Mouse (Mus musculus) NIH3T3 (cell line): ENCODE measurements around the gene Rcc1.

ENCODE experiments used
- DNase-seq: peaks from one replicate; pipeline ENCODE4 v3.0.0-alpha.2; 2012; ENCODE audit warnings: low read depth

Rcc1 gene

GRCm38 (mm10) chr4:132353481-132353885 lies at the start of gene Rcc1:
TSS of gene Rcc1 (minus strand) at chr4:132353605.
- DNase-seq, result peak; percentile 97

GRCm38 (mm10) chr4:132401016-132401415 lies 47.6 kb upstream of the Rcc1 start:
- no peak for DNase-seq

GRCm38 (mm10) chr4:132398863-132399262 lies 45.5 kb upstream of the Rcc1 start:
- peak; percentile 45 for DNase-seq

DNA sequence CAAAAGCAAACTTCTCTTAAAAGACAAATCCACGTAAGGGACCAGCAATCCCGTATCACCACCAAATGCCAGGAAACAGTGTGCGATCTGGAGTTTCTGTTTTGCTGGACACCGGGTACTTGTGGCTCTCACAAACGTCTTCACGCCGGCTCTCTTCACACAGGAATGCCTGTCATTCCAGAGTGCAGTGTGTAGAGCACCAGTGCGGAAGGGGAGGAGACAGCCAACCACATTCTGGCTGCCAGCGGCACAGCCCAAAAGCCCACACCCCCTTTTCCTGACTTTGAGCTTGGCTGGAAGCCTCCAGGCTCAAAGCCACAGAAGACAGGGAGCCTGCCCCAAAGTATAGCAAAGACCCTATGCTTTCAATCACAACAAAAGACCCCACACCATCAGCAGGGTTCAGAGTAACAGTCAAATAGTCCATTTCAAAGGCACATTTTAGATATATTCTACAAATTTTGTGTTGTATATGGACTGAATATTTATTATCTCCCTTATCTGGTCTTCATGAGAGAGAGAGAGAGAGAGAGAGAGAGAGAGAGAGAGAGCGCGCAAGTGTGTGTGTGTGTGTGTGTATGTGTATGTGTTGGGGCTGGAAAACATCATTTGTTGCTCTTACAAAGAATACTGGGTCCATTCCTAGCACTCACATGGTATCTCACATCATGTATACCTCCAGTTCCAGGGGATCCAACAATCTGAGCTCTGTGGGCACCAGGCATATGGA lies 44.8 kb upstream of the Rcc1 start:
- DNase-seq, result peak; percentile 85

DNA sequence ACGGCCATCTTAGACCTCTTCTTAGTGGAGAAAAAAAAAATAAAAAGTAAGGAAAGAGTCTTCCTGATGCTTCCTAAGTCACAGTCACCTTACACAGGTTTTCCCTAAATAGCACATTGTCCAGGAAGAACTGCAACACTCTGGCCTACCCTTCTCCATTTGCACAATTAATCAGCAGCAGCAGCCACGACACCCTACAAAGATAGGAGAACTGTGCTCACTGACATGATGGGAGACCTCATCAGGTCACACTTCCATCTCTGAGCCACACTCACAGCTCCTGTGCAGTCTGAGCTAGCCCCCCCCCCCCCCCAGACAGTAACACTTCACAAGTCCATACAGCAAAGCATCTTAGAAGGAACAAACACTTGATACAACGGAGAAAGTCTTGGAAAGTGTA lies 43.7 kb upstream of the Rcc1 start:
- no peak for DNase-seq

- no peak for DNase-seq
Measured at GRCm38 (mm10) chr4:132396251-132396650, 42.8 kb upstream of the Rcc1 start.

GRCm38 (mm10) chr4:132391063-132391740 lies 37.8 kb upstream of the Rcc1 start:
- DNase-seq, result no peak

DNA sequence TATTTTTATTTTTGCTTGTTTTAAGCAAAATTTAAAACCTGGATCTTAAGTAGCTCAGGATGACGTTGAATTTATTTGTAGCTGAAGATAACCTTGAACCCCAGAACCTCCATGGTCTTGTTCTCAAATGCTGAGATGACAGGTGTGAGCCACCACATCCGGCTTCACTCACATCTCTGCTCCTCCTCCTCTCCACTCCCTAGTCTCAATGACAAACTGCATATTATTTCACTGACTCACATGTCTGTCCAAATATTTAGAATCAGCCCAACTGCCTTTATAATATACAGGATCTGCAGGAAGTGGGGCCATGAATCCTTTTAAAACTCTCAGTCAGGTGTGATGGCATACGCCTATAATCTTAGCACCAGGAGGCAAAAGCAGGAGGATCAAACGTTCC lies 35.9 kb upstream of the Rcc1 start:
- no peak for DNase-seq

- no peak for DNase-seq
Measured at GRCm38 (mm10) chr4:132387617-132388016, 34.2 kb upstream of the Rcc1 start.

- DNase-seq, result no peak
Measured at GRCm38 (mm10) chr4:132386846-132387245, 33.4 kb upstream of the Rcc1 start.

GRCm38 (mm10) chr4:132385771-132386410 lies 32.5 kb upstream of the Rcc1 start:
- no peak for DNase-seq

DNA sequence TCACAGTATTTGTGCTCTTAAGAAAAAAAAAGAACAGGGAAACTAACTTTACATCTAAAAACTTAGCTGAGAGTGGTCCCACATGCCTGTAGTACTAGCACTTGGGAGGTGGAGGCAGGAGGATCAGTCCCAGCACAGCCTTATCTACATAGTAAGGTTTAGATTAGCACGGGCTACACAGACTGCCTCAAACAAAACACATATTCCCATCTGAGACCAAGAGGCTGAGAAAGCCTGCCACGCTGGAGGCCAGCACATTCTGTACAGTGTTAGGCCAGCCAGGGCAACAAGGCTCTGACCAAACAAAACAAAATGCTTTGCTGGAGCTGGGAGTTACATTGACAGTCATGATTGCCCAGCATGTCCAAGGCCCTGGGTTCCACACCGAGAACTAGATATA lies 30.1 kb upstream of the Rcc1 start:
- DNase-seq, result no peak

DNA sequence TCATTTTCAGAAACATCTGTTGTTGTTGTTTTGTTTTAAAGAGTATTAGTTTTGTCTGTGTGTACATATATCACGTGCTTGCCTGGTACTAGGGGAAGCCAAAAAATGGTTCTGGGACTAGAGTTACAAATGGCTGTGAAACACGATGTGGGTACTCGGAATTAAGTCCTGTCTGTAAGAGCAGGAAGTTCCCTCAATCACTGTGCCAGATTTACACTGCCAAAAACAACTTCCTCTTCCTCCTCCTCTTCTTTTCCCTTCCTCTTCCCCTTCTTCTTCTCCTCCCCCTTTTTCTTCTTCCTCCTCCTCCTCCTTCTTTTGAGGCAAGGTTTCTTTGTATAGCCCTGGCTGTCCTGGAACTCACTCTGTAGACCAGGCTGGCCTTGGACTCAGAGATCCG lies 28.9 kb upstream of the Rcc1 start:
- no peak for DNase-seq

- DNase-seq, result no peak
Measured at GRCm38 (mm10) chr4:132380965-132381616, 27.7 kb upstream of the Rcc1 start.

- DNase-seq, result no peak
Measured at GRCm38 (mm10) chr4:132373820-132374219, 20.4 kb upstream of the Rcc1 start.

GRCm38 (mm10) chr4:132369953-132370750 lies 16.7 kb upstream of the Rcc1 start:
- peak; percentile 82 for DNase-seq

- DNase-seq, result no peak
Measured at GRCm38 (mm10) chr4:132367480-132368201, 14.2 kb upstream of the Rcc1 start.

DNA sequence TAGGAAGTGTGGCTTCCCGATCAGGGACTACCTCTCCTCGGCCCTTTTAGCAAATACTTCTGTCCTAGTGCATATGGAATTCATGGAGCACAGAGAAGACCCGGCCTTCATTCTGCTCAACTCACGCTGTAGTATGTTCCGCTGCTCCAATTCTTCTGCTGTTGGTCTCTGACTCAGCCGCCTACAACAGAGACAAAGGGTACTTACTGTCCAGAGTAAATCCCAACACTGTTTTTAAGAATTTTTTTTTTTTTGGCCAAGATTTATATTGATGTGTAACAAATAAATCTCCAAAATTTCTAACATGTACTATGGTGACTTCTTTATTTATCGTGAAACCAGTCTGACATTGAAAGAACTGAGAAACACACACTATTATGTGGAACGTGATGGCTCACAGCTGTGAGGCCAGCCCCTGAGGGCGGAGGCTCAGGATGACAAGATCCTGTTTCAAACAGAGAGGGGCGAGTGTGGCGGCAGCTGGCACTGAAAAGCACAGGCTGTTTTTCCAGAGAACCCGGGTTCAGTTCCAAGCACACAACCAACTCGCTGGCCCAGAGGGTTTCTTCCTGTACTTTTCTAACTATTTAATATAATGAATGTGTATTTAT lies 12.2 kb upstream of the Rcc1 start:
- DNase-seq, result no peak

DNA sequence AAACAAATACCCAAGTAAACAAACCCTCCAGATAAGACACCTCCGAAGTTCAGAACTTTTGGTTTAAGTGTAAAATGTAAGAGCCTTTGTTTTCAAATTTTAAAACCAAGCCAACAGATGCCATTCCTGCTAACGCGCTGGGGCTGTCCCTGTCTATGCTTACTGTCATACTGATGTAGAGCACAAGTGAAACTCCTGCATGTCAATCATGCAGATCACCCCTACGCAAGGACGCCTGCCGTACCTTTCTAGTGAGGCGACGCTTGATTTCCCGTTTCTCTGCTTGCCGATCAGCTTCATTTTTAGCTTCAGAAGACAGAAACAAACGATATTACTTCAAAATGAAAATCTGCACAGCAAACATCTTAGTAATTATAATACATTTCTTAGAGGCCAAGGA lies 10.1 kb upstream of the Rcc1 start:
- DNase-seq, result no peak

GRCm38 (mm10) chr4:132359510-132359909 lies 6.1 kb upstream of the Rcc1 start:
- DNase-seq, result no peak

GRCm38 (mm10) chr4:132356170-132356569 lies 2.8 kb upstream of the Rcc1 start:
- peak; percentile 30 for DNase-seq
